Mouse (Mus musculus) bone marrow macrophage, adult 2 months (primary cell): ENCODE data around the gene St8sia1.

Experiments used
- CTCF ChIP-seq: IDR thresholded peaks from 2 replicates; pipeline ENCODE4 v1.5.1; 2012; ENCODE audit warnings: low read depth, mild to moderate bottlenecking, low read length, moderate library complexity
- POLR2A ChIP-seq: IDR thresholded peaks from 2 replicates; pipeline ENCODE4 v1.6.1; 2012; ENCODE audit warnings: mild to moderate bottlenecking, low read depth, low read length, borderline replicate concordance

- TF ChIP-seq POLR2A: no peak
- TF ChIP-seq CTCF: no peak
Measured at GRCm38 (mm10) chr6:142908911-142909770, 55.1 kb downstream of the St8sia1 start.
